Mouse (Mus musculus) activated CD4-positive, CD25-positive, alpha-beta regulatory T cell, adult 4 months (primary cell): ENCODE results near the gene Klhl10. TPM values are rescaled to one million over a fixed set of nuclear protein-coding genes. Genes with fewer than 3 reads are reported as not detected.

Experiments
- ATAC-seq: one replicate; pipeline ENCODE4 v1.8.0; 2017
- polyA plus RNA-seq, 2 experiments: library from polyadenylated mRNA; unstranded; fragments of 100-300 nt; shearing (Covaris generic); gene quantifications; one replicate each; pipeline ENCODE4 v1.2.1; 2017

Gene Klhl10
- polyA plus RNA-seq, 2 experiments from 2014 or later, result not detected

DNA sequence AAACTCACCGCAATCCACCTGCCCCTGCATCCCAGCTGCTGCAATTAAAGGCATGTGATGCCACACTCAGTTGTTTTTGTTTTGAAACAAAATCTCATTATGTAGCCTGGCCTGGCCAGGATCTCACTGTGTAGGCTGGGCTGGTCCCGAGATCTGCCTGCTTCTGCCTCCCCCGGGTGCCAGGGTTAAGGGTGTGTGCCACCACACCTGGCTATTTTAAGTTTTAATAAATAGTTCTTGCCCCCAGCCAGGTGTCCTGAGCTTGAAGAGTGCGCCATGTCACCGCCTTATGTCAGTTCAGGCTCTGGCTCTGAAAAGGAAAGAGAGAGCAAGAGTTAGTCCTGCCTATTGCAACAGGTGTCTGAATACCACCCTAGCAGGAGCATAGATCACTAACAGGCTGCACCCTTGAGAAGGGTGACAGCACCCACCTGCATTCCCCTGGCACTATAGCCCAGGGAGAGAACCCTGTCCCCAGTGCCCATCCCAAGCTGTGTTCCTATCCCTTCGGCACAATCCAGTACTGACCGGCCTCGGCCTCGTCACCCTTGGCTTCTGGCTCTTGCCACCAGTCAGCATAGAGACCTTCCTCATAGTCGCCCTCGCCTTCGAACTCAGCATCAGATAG lies 32.8 kb upstream of the Klhl10 start:
- ATAC-seq, result no peak

DNA sequence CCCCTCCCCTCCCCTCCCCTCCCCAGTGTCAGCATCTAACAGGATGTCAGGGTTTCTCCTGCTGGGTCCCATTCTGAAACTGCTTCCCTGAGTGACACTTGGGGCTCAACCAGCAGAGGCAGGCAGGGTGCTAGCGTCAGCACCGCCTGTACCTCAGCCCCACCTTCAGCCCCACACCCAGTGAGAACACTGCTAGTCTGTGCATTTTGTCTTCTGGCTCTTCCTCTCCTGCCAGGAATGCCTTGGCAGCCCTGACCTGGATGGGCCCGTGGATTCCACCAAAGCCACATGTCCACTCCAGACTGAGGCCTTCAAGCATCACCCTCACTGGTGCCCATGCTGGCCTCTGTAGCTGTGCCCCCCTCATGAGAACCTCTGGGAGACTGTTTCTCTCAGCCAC lies 32.0 kb upstream of the Klhl10 start:
- no peak for ATAC-seq

DNA sequence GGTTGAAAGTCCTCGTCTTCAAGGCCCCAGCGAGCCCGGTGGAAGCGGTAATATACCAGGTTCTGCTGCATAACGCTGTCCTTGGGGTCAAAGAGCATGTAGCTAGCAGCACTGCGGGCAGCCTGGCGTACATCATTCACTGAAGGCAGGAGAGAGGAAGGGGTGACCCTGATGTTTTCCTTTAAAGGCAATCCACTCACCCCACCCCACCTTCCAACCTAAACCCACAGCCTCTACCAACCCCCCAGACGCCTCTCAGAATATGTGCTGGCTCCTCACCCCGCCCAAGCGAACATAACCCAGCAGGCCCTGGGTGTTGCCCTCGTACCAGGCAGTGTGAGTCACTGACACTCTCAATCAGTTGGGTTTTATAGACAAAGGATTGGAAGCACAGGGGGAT lies 30.0 kb upstream of the Klhl10 start:
- ATAC-seq, result no peak

DNA sequence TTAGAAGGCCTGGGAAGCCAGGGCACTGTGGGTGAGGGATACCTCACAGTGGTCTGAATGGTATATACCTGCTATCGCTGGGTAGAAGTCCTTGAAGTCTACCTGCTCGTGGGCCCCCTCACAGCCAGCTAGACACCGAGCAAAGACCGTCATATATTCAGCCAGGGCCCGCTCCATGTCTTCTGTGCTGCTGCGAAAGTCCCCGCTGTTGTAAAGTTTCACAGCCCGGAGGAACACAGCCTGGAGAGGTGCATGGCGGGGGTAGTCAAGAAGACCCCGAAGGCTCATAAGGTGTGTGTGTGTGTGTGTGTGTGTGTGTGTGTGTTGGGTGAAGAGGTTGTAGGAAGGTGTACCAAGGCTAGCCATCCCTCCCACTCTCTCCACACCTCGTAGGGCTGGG lies 28.2 kb upstream of the Klhl10 start:
- ATAC-seq, result no peak

DNA sequence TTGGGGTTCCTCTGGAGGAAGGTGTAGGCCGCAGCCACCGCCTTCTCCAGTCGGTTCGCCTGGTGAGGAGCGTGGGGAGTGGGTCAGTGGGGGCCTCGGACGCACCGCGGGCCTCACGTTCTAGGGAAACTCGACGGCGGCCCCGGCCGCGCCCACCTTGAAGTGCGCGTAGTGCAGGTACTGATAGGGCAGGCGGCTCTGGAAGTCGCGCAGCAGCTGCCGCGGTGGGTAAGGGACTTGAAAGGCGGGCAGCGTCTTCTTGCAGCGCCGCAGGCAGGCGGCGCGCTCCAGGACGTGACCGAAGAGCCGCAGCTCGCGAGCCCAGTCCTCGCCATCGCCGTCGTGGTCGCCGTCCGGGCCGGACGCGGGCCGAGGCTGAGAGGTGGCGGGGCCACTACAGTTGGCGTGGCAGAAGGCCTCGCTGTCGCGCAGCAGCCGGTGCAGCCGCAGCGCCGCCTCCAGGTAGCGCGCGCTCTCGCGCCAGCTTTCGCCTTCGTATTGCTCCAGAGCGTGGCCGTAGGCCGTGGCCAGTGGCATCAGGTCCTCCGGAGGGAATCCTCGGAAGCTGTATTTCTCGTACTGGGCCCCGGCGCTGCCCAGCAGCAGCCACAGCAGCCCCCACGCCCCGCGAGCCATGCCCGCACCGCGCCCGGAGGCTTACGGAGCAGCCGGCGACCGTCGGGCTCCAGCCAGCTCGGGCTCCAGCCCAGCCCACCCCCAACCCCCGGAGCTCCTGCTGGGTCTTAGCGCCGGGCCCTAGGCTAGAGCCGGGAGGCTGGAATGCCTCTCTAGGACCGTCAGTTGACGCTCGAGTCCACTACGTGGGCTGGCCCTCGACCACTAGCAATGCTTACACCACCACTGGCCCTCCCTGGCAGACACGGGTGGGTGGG lies 27.4 kb upstream of the Klhl10 start, which contains the start of gene P3h4:
P3h4 (minus strand) TSS at position 816 of the 893 bp plus-strand sequence.
- ATAC-seq, result no peak

DNA sequence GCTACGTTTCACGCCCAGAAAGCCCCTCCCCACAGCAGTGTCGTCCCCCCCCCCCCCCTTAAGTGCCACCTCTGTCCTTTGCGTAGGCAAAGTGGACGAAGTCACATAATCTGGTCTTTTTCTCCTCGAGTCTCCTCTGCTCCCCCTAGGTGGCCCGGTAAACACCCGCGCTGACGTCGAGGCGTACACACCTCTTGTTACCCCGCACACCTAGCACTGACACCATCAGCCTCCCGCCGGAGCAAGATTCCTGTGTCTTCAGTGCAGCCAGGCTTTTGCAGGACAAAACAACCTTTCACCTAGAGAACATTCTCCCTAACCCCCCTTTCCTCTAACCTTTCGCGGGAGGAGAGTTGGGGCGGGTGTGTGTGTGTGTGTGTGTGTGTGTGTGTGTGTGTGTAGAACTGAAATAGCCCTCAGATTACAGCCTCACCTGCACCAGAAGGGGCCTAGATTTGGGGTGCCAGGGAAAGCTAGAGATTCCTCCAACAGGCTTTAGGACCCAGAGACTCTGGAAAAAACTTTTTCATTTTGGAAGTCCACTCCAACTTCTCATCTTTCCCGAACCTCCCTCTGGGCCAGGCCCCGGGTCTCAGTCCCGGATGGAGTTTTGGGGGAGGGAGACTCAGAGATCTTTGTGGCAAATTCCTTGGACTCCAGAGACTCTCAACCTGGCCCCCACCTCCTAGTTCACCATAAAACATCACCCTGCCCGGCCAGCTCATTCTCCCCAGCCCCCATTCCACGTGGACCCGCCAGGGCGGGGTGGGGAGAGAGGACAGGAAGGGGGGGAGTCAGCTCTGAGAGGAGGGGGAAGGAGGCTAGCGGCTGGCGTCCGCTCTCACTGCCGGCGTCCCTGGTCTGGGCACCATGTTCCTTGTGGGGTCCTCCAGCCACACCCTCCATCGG lies 26.5 kb upstream of the Klhl10 start, which contains the start of gene Fkbp10:
Fkbp10 (plus strand) TSS at position 784 of the 909 bp plus-strand sequence.
- ATAC-seq, result no peak

DNA sequence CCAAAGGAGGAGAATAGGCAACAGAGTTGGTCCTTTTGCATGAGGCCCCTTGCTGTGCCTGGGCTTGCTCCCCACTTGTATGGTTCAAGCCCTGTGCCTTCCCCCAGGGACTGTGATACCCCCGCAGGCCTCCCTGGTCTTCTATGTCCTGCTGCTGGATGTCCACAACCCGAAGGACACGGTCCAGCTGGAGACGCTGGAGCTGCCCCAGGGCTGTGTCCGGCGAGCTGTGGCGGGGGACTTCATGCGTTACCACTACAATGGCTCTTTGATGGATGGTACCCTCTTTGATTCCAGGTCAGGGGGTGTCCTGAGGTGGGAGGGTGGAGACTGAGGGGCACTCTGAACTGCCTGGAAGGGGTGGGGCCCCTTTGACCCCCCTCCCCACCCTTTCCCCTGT lies 20.2 kb upstream of the Klhl10 start:
- no peak for ATAC-seq

DNA sequence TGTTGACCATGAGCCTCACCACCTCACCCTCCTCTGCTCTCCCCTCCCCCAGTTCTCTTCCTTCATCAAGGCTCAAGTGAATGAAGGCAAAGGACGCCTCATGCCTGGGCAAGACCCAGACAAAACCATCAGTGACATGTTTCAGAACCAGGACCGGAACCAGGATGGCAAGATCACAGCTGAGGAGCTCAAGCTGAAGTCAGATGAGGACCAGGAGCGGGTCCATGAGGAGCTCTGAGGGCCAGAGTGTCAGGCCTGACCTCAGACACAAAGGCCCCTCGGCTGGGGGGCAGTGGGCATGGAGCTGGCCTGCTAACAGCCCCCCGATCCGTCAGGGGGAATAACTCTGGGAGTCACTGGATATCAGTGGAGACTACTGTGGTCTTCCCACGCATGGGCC lies 17.9 kb upstream of the Klhl10 start:
- no peak for ATAC-seq

DNA sequence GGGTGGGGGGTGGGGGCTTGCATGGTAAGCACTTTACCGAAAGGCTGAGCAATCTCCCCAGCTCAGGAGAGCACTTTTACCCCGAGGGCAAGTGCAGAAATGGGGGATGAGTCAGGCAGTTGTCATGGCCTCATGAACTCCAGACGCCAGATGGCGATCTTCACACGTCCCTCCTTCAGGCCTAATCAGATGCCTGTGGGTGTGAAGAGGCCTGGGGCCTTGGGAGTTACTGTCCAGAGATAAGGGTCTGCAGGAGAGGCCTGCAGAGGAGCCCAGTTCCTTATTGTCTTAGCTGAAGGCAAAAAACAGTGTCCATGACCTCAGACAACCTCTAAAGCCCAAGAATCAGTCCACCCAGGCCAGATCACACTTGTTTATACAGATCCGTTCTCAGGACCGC lies 15.9 kb upstream of the Klhl10 start:
- no peak for ATAC-seq

DNA sequence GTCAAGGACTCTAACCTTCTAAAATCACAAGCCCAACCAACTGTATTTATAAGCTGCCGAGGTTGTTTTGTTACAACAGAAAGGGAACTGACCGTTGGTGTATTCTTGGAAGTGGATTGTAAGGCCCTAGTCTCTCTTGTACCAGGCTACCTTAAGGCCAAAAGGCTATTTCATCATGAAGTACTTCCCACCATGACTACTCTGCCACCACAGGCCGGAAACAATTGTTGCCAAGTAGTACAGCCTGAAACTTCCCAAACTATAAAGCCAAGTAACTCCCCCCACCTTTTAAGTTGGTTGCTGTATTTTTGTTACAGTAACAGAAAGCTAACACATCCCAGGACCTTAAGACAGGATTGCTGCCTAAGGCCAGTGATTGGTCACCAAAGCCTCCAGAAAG lies 14.9 kb upstream of the Klhl10 start:
- ATAC-seq, result no peak

DNA sequence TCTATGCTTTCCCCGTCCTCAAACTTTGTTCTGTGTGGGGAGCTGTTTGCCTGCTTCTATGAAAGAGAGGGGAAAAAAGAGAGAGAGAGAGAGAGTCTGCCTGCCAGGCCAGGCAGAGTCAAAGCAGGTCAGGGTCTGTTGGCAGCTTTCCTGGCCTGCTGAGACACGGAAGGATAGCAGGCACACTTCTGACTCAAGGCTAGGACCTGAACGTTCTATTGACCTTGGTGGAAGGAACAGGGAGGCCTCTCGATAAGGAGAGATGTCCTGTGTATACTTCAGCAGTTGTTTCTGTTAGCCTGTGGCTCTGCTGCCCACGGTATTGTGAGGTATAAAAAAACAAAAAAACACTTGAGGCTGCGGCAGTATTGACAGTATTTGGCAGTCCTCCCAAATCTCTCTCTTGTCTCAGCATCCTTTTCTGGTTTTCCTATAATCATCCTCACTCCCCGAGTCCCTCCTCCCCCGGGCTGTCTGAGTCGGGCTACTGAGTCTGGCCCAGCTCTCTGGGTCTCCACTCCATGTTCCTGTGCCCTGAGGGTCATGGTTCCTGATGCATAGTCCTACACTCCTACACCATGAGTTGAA lies 13.0 kb upstream of the Klhl10 start:
- no peak for ATAC-seq

DNA sequence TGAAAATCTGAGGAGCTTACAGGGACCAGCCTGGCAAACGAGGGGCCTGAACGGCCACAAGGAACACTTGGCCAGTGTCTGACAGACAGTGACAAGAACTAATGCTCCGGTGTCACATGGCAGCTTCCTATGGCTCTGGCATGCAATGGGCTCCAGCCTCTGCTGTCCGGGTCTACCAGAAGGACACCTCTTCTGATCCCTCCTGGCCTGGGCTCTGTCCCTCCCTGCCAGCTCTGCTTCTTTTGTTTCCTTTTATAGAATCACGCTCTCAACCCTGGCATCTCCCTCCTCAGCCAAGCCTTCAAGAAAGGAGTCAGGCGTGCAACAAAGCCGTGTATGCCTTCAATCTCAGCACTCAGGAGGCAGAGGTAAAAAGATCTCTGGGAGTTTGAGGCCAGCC lies 11.7 kb upstream of the Klhl10 start:
- ATAC-seq, result no peak

DNA sequence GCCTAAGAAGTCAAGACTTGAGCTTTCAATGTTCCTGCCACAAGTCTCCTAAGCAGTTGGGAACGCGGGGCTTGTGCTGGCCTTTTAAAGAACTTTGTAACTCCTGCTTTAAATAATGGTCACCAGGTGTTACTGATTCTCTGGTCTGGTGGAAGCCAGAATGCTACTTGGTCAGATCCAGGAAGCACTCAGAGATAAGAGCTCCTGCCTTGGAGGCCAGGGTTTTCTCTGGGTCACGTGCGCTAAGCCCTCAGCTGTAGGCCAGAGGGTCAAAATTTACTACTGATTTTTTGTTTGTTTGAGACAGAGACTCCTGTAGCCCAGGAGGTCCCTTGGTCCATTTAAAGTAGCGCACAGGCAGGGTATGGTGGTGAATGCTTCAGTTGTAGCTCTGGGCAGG lies 9.7 kb upstream of the Klhl10 start:
- no peak for ATAC-seq

DNA sequence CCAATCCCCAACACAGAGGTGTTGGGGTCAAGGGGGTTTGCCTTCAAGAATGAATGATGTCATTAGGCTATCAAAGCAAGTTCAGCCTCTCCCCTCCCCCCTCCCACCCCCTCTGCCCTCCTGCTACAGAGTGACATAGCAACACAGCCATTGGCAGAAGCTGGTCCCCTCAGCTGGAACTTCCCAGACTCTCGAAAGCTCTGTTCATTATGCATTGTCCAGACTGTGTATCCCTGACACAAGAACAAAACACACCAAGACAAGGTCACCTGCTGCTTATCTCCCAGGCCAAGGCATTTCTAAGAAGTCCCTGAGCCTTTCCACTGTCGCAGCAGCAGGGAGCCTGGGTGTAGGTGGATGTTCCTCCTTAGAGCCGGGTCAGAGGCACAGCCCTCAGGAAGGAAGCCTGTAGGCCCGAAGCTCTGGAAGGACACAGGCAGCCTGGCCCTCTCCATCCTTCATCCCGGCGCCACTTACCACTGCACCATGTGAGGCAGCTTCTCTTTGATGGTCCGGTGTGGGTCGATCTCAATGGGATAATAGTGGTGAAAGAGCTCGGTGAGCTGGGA lies 6.0 kb upstream of the Klhl10 start:
- no peak for ATAC-seq

DNA sequence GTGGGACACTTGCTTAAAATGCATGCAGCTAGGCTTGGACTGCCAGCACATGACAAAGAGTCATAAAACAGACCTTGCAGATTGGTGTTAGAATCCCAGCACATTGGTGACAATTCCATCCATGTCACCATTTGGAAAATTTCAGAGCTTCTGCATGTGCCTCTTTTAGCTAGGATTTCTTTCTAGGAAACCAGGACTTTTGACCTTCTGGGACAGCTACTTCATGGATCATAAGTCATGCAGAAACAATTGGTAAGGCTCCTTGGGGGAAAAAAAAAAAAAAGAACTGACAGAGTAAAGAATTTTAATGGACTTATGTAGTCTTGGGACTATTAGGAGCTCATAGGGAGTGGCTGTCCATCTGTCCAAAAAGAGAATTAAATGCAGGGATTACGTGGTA lies 3.8 kb upstream of the Klhl10 start:
- no peak for ATAC-seq

DNA sequence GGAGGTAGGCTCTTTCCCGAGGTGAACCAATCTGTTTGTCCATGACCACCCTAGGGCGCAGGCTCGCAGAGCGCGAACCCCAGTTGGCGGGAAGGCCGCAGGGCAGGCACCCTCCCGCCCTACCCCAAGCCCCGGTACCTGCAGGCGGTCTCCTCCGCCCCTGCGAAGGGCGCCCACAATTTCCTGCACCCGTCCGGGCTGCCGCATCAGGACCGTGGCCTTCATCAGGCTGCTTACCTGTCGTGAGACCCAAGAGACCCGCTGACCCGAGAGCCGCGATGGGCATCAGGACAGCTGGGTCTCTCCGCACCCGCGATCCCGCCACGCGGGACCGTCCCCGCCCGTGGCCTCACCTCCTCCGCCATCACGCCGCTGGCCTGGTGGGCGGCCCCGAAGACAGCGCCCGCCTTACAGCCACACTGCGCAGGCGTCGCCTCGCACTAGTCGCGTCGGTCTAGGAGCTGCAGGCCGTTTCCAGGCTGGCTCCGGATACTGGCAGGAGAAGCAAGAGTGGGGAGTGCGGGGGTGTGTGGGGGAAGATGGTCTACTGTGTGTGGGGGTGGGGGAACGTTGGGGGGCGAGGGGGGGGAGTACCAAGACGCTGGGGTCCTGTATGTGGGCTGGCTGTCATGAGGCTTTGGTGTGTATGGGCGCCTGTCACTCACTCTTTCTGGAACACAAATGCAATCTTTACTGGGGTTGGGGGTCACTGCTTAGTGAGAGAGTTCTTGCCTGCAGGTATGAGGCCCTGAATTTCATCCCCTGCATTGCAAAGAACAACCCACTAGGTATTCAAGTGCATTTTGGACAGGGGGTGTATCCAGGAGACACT lies 810 bp upstream of the Klhl10 start:
- peak; percentile 90 for ATAC-seq

DNA sequence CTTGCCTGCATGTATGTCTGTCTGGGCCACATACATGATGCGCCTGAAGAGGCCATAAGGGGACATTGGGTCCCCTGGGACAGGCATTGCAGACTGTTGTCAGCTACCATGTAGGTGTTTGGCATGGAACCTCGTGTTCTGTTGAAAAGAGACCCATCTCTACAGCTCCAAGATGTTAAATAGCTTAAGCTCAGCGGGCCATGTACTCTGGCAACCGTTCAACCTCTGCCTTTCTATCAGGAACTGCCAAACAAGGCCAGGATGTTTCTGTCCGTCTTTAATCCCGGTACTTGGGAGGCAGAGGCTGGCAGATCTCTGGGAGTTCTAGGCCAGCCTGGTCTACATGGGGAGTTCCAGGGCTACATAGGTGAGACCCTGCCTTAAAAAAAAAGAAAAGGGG lies 908 bp downstream of the Klhl10 start:
- no peak for ATAC-seq

DNA sequence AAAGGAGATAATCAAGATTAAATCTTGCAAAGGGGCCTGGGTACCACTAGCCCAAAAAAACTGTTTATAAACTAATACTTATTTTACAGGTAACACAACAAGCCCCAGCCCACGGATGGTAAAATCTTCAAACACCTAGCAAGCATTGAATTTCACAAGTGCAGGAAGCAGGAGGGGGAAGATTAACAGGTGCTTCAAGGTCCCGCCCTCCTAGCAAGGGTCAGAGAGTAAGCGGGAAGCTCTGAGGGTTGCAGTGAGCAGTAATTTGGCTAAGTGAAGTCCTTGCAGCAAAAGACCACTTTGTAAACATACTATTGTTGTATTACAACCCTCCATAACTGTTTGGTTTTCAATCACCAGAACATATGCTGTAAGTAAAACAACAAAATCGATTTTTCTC lies 15.5 kb downstream of the Klhl10 start:
- no peak for ATAC-seq

DNA sequence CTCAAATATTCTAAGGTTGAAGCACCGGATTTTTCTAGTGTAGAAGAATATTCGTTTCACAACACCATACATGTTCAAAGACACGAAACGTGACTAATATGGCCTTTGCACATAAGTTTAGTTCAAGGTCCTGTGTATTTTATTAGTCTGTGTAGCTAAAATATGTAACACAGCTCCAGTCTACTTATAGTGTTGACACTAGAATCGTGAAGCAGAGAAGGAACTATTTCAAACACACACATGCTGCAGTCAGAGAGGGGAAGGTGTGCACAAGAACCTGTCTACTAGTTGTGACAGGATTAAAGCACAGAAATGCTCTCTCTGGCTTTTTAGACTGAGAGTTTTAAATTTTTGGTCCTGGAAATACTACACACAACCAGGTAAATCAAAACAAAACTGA lies 16.0 kb downstream of the Klhl10 start:
- ATAC-seq, result no peak

DNA sequence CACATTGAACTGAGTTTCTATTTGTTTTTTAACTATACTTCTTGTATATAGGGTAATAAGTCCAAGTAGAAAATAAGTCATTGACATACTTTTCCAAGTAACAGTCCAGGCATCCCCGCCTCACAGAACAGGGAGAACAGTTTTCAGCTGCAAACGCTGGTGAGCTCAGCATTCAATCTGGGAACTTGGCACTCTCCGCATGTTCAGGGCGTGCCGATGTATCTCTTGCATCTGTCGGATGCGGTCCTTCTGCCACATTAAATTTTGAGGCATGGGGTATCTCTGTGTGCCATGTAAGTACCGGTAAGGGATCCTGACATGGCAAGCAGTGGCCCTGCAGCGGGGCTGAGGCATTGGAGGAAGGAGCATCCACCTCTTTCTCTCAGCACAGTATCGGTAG lies 21.0 kb downstream of the Klhl10 start:
- no peak for ATAC-seq

DNA sequence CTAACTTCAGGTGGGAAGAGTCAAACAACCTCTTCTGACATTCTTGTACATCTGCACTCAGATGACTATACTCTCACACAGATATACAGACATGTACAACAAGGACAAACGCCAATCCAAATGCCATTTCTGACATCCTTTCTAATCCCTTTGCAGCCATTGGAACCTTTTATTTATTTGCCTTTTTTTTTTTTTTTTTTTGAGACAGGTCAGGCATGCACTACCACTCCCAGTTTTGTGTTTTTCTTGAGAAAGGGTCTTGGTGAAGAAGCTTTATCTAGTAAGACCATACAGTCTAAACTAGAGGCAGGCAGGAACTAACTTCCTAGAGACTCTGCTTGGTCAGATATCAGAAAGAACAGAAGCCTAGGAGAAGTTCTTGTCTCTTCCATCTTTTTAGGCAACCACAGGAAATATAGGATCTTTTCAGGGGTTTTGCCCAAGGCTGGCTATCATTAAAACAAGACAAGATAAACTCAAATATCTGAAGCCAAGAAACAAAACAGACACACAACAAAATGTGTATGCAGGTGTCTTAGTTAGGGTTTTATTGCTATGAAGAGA lies 23.6 kb downstream of the Klhl10 start:
- no peak for ATAC-seq
